Mouse (Mus musculus) cerebral cortex, adult 2 months (tissue): ENCODE data around the gene Nptxr.

ENCODE experiments used
- WGBS: fragments of 180-500 bp; shearing (Covaris S2); methylation state at CpG from one replicate; pipeline ENCODE4 v1.1.7; 2018; 5-methylcytosine and 5-hydroxymethylcytosine counted together

Gene Nptxr

GRCm38 (mm10) chr15:79752742-79753419 lies 51.7 kb downstream of the Nptxr start:
- 21% methylated on average over 11 of the region's 11 CpGs for WGBS

GRCm38 (mm10) chr15:79751772-79752171 lies 52.8 kb downstream of the Nptxr start:
- 81% methylated on average over 17 of the region's 17 CpGs for WGBS

- 88% methylated on average over 8 of the region's 8 CpGs for WGBS
Measured at GRCm38 (mm10) chr15:79750266-79750665, 54.3 kb downstream of the Nptxr start.

- 88% methylated on average over 7 of the region's 7 CpGs for WGBS
Measured at GRCm38 (mm10) chr15:79749162-79749561, 55.4 kb downstream of the Nptxr start.

- WGBS = 65% methylated on average over 11 of the region's 11 CpGs
Measured at GRCm38 (mm10) chr15:79747998-79748397, 56.6 kb downstream of the Nptxr start.

- 93% methylated on average over 5 of the region's 5 CpGs for WGBS
Measured at GRCm38 (mm10) chr15:79745883-79746282, 58.7 kb downstream of the Nptxr start.

GRCm38 (mm10) chr15:79745312-79745711 lies 59.3 kb downstream of the Nptxr start:
- 78% methylated on average over 10 of the region's 10 CpGs for WGBS

- 77% methylated on average over 8 of the region's 8 CpGs for WGBS
Measured at GRCm38 (mm10) chr15:79744742-79745141, 59.8 kb downstream of the Nptxr start.

- 90% methylated on average over 11 of the region's 11 CpGs for WGBS
Measured at GRCm38 (mm10) chr15:79744001-79744400, 60.6 kb downstream of the Nptxr start.

GRCm38 (mm10) chr15:79742706-79743023 lies 61.9 kb downstream of the Nptxr start:
- under 1% methylated on average over 23 of the region's 23 CpGs for whole genome bisulfite sequencing

GRCm38 (mm10) chr15:79741921-79742705 lies 62.5 kb downstream of the Nptxr start, which contains the start of gene Sun2:
Gene Sun2, minus strand, starts transcription at chr15:79742536.
- under 1% methylated on average over 93 of the region's 93 CpGs for WGBS

- WGBS = 10% methylated on average over 14 of the region's 14 CpGs
Measured at GRCm38 (mm10) chr15:79741173-79741858, 63.2 kb downstream of the Nptxr start.

GRCm38 (mm10) chr15:79740739-79741138 lies 63.8 kb downstream of the Nptxr start:
- 66% methylated on average over 3 of the region's 3 CpGs for WGBS
